Mouse (Mus musculus) yolk sac, embryonic 10.5 days (tissue): ENCODE data around the gene Znhit3.

Experiments used
- DNase-seq: peaks from one replicate; pipeline ENCODE4 v3.0.0-alpha.2; 2017; ENCODE audit warnings: low spot score

Znhit3 gene

DNA sequence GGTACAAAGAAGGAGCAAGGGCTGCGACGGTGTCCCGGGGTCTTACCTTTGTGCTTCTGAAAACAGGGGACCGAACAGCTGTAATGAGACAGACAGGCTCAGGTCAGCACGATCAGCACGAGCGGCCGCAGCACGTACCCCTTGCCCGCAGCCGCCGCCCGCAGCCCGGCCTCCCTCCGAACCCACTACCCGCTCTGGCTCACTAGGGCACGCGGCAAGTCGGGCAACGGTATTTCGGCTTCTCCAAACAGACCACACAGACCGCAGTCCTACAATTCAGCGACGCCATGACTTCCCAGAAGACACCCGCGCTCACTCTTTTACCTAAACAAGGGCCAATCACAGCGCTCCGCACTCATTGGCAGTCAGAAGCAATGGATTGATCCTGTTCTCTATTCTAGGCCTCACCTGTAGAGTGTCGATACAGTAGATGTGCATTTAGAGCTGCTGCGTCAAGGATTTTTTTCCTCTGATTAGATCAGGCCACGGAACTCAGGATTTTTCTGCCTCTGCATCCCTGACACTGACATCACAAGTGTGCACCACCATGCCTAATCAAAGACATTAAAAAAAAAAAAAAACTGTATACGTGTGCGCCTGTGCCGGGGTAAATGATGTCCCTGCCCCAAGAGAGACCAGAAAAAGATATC, at the start of gene Znhit3:
TSS of gene Znhit3 (minus strand) at position 314 of the 650 bp plus-strand sequence.
- peak; percentile 81 for DNase-seq

DNA sequence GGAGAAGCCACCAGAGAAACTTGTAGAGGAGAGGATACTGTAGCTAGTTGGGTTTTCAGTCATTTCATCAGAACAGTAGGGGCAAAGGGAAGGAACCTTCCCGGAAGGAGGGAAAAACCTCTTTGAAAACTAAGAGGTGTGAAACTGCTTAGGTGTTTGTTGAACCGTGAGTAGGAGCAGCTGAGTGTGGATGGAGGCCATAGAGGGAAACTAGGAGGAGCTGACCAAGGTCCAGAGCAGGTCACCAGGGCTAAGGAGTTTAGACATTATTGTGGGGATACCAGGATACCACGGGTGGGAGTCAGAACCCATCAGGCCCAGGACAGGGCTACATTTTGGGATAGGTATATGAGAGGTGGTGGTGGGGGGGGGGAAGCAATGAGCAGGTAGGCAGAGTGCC, 47.4 kb upstream of the Znhit3 start:
- DNase-seq: no peak

DNA sequence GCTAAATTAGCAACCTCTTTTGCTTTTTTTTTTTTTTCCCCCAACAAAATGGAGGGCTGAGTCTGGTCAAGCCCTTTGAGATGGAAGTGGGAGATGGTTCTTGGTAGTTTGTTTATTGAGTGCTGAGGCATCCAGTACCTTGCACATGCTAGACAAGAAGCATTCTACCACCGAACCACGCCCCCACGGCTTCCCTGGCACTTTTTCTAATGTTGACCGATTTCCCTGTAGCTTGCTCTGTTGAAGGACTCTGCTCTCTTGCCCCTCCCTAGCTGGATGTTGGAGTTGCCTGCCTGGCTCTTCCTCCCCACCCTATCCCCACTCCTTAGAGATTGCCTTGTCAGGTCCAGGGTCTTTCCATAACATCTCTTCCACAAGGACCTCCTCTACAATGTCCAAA, 46.4 kb upstream of the Znhit3 start:
- no peak for DNase-seq

DNA sequence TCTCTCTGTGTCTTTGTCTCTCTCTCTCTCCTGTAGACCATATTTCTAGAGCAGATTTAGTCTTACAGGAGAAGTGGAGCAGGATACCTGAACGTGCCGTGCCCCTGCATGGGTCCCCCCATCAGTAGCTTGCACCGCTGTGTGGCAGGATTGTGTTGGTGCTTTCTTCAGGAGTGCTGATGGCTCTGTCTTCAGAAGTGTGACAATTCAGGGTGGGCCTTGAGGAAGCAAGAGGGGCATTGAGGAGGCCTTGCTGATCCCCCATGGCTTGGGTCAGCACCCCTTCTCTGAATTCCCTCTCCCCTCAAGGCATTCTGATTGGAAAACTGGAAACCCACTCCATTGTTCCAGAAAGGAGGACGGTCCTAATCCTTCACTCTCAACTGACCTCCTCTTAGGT, 45.4 kb upstream of the Znhit3 start:
- DNase-seq: no peak

DNA sequence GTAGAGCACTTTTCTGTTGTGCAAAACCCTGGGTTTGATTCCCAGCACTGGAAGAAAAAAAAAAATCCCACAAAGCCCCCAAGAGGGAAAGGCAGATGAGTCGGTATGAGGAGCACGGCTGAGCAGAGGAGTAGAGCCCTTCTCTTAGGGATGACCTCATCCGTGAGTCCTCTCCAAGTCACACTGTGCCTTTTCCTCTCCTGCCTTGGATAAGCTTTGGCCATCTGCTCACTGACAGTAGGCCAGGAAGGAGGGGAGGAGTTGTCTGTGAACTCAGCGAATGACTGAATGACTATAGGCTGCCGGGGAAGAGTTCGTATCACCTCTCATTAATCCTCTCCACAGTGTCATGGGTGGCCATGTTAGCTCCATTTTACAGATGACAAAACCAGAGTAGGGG, 44.6 kb upstream of the Znhit3 start:
- DNase-seq: no peak

DNA sequence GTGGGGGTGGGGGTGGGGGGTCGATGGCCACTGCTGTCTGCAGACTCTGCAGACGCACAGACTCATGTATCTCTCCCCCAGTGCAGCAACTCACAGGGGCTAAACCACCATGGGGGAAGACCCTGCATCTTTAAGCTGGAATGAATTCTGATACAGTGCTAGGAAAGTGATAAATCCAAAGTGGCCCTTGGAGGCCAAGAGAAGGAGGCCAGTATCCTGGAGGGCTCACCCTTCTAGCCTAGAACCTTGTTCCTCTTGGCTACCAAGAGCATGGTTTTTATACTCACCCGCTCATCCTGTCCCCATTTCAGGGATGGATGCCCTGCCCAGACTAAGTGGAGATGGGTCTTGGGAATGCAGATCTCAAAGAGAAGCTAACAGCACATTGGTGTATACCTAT, 44.1 kb upstream of the Znhit3 start:
- no peak for DNase-seq

DNA sequence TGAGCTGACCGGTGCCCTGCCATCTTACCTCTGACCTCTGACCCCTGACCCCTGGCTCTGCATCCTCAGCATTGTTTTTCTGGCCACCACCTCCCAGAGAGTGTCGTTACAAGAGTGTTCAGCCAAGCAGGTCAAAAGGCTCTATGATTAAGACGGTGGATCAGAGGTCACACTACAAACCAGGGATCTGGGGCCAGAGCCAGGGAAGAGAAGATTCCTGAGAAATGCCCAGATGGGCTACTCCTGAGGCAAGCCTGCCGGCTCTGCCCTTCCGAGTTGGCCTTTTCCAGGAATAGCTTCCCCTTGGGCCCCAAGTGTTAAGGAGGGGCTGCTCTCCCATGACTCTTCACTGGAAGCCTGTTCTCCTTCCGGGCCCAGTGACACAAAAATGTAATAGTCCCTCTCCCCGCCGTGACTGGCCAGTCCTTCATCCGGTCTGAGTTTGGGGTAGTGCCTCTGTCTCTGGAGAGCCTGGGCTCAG, 43.6 kb upstream of the Znhit3 start:
- DNase-seq: peak; percentile 91

DNA sequence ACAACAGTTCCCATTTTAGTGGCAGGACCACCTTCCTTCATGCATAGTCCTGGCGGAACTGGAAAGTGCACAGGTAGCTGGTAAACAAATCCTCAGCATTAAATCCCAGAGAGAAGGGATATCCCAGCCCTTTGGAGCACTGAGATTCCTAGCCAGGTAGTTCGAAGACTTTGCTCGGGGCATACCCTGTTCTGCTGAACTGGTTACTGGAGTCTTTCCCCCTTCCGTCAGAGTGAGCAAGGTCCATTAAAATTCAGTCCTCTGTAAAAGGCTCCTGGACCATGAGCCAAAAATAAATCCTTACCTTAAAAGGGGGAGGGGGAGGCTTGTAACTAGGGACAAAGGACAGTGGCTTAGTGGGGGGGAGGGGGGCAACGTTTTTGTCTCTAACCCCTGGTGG, 43.0 kb upstream of the Znhit3 start:
- DNase-seq: no peak

DNA sequence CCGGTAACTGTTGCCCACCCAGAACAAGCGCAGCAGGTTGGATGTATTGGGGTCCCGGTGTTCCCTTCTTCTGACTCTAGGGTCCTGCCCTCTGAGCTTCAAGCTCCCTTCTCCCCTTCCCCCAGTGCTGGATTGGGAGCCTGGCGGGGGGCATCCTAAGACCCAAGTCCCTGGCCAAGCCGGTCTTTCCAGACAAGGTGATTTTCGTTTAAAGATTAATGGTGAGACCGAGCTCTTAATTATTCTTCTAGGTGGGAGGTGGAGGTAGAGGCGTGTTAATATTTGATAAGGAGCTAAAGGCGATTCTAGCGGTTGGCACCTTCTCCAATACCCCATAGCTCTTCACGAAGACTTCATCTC, 42.1 kb upstream of the Znhit3 start:
- no peak for DNase-seq

DNA sequence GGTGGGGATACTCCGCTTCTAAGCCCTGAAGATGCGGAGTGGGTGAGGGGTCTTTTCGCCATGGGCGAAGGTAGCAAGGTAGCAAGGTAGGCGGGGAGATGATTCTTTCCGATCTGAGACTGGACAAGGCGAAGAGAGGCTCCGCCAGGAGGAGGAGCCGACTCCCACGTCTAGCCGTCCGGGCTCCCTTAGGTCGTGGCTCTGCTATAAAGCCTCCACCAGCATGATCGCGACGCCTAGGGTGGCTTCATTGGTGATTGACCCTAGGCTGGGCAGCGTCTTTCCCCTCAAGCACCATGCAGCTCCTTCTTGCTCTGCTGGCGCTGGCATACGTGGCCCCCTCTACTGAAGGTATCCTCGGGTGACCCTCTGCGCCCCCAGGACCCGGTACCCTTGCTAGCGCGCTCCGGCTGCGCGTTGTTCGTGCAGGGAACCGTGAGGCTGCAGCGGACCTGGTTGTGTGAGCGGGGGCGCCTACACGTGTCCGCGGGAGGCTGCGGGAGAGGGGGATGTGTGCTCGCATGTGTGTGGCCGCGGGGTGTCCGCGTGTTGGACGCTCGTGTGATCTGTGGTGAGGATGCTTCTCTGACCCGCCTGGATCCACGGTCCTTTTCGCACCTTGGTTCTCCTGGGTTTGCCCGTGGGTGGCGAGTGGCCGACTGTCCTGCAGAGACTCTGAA, 41.6 kb upstream of the Znhit3 start, which contains the start of gene Car4:
TSS of gene Car4 (plus strand) at position 196 of the 680 bp plus-strand sequence.
- DNase-seq: peak; percentile 71

DNA sequence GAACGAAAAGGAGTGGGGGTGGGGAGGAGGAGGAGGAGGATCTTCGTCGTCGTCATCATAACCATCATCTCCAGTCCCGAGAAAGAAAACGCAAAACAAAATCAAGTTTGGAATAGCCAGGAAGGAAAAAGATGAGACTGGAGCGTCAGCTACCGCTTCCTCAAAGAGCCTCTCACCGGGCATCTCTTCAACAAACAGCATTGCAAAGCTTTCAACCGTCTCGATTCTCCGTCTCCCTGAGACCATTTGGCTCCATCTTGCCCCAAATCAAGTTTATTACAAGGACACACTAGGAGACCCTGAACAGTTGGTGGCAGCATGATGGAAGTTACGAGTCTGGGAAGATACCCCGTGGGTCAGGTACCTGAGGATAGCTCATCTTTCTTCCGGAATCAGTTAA, 41.0 kb upstream of the Znhit3 start:
- no peak for DNase-seq

DNA sequence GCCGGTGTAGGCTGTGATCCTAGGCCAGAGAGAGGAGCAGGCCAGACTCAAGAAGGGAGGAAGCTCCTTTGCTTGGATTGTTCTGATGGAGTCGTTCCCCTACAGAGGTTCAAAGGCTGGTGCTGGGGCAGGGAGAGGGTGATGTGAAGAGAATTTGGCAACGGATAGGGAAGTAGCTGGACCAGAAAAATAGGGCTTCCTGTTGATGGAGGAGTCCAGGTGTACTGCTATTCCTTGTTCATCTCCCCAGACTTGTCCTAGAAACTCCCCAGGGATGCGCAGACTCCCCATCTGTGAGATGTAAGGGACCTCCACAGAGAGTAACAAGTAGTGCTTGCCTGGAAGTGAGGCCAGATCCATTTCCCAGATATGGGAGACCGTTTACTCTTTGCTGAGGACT, 40.2 kb upstream of the Znhit3 start:
- DNase-seq: no peak

DNA sequence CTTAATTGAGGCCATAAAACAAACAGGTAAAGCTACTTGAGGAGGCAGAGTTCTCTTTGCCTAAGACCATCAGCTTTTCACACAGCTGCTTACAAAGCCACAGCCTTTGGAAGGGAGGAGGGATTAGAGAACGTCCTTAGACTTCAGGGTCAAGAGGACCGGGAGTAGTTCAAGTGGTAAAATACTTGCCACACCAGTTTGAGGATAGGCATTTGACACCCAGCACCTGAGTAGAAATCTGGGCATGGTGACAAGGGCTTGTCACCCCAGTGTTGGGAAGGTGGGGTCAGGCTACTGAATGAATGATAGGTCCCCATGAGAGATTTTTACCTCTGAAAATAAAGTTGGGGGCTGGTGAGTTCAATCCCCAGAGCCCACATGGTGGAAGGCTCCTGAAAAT, 36.4 kb upstream of the Znhit3 start:
- DNase-seq: no peak

DNA sequence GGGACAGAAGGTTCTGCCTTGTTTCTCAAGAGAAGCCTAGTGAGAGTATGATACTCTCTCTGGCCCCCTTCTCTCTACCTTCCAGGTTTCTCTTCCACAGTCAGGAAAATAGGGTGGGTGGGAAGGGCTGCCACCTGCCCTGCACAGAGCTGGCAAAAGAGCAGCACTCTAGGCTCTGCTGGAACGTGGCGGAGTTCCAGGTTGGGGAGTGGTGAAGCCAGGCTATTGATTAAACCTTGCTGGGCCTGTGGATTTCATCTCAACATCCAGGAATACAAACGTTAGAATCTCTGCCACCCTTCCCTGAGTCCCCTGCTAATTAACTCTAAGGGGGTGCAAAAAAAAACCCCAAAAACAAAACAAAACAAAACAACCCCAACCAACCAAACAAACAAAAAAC, 32.4 kb upstream of the Znhit3 start:
- no peak for DNase-seq

DNA sequence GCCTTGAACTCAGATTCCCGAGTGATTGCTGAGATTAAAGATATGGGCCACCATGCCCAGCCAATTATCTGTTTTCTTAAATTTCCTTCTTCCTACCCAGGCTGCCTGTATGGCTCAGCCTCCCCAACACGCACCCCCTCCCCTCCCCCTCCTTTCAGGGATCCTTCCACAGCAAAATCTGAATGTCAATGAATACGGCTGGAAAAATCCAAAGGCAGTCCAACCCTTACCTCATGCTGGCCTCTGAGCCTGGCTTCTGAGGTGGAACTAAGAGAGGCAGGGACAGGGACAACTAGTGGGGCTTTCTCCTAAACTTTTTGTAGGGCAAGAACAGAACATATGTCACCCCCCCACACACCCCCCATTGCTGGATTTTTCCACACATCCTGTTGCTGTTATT, 31.9 kb upstream of the Znhit3 start:
- DNase-seq: no peak

DNA sequence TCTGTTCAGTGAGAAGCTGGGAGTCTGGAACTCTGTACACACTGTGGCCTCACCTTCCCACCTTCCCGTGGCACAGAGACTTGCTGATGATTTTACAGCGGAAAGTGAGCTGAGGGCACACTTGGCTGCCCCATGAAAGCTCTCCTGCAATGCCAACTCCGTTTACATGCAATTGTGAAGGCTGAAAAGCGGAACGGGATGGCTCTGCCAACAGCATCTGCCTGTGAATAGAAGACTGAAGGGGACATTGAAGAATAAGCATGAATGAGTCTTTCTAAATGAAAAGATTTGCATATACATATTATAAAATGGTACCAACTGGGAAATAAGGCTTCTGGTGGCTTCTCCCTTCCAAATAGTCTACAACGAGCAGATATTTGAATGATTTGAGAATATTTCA, 31.0 kb upstream of the Znhit3 start:
- no peak for DNase-seq

DNA sequence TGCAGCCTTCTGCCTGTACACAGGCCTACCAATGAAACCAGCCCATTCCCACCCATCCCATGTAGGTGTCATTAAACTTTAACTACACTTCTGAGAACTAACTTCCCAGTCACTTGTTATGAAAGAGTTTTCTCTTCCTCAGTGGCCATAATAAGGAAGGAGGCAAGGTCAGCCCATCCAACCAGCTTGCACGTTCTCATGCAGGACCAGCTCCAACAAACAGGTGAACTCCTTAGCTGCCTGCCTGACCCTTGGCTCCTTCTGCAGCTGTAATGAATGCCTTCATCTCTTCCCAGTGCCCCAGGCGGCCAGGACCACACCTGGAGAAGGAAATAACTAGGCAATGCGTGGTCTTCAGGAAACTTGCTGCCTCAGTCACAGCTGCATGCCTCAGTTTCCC, 29.7 kb upstream of the Znhit3 start:
- peak; percentile 73 for DNase-seq

DNA sequence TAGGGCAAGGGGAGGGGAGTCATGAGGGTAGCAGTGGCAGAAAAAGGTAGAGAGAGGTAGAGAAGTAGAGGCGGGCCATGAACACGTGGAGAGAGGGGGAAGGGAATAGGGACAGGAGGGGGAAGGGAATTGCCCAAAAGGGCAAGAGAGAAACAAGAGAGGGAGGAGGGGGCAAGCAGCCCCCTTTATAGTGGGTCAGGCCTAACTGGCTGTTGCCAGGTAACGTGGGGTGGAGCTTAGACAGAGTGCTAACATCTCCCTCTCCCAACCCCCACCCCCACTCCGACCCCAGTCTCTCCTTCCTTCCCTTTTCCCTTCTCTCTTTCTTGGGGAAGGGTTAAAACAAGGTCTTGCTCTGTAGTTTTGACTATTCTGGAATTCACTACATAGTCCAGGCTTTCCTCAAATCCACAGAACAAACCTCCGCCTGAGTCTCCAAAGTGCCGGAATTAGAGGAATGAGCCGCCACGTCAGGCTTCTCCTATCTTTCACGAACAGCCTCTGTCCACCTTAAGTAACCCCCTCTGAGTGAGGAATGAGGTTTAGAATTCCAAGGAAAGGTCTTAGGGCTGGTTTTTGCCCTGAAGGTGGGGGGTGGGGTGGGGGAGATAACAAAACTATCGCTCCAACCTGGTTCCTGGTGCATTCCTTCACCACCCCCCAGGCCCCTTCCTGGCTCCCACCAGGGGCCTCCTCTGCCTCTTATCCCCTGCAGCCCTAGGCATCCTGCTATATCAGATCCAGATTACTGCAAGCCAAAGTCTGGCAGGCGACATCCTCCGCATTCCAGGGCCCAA, 28.7 kb upstream of the Znhit3 start:
- peak; percentile 85 for DNase-seq

DNA sequence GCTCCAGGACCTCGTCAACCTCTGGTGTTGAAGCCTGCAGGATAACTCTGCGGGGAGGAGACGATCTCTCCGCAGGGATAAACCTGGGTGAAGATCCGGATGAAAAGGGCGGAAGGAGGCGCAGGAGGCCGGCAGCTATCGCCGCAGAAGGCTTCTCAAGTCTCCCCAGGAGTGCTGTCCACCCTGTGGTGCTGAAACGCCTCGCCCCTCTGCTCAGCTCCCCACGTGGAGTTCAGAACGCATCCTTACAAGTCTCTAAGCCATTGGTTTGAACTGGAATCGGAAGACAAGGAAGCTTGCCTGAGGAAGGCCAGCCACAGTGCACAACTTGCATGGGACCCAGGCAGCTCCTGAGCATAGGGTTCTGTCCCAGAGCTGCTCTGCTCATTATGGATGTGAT, 27.8 kb upstream of the Znhit3 start:
- DNase-seq: peak; percentile 90

DNA sequence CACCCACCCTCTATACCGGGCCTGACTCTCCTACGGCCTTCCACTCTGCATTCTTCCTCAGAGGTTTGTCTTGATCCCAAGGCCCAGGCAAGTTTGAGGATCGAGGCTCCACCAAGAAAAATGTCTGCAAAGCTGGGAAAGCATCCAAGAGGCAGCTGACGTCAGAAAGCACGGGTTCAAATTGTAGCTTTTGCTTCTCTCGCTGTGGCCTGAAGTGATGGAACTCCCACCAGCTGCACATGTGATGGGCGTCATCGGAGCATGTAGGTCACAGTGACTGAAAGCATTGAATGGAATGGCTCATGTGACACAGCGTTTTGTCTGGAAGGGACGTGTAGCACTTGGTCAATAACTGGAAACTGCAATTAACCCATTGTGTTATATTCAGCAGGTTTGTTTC, 24.0 kb upstream of the Znhit3 start:
- no peak for DNase-seq

DNA sequence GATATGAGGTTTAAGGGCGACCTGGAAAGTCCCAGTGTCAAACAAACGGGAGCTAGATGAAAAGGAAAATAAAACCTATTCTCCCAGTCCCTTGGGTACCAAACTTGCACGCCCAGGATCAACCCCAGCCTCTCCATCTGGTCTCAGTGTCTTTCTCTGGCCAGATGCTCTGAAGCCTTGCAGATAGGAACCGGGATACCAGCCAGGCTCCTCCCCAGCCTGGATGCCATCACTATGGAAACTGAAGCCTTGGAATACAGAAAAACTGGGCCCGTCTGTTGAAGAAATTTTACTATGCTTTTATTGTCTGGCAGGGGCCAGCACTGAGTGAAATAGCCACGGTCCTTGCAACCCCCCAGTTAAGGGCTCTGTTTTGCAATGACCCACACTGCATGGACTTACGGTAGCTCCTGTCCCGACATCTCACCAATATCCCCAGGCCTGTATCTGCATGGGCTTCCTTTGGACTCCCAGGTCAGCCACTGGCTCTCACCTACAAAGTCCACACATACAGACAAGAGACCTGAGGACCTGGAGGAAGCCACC, 23.4 kb upstream of the Znhit3 start:
- no peak for DNase-seq

DNA sequence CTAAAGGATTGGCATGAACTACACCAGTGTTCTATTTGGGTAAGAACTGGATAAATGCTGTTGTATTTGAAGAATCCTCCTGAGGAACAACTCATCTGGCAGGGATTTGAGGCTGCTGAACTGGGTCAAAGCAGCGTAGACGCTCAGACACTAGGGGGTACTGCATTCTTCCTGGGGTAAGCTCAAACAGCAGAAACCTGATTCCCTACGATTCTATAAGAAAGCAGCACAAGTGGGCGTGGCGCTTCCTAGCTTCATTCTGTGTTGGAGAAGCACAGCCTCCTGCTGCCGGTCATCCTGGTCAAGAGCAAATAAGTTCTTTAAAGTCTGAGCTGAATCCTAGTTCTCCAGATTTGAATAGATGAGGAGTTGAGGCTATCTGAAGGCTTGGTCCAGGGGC, 16.1 kb upstream of the Znhit3 start:
- DNase-seq: no peak

DNA sequence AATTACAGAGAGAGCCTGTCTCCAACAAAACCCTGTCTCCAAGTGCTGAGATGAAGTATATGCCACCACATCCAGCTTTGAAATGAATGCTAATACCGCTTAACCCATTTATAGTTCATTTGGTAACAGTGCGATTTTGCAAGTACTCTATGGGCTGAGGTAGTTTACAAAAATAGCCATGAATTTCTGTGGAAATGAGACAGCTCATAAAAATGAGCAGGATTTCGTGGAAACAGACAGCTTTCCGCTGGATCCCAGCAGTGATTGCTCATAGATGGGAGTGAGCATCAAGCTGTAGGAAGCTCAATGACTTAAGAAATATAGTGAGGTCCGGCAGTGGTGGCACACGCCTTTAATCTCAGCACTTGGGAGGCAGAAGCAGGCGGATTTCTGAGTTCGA, 4.8 kb upstream of the Znhit3 start:
- no peak for DNase-seq
